17 mouse cellular contexts compared by ENCODE assay signal in the genomic region with DNA sequence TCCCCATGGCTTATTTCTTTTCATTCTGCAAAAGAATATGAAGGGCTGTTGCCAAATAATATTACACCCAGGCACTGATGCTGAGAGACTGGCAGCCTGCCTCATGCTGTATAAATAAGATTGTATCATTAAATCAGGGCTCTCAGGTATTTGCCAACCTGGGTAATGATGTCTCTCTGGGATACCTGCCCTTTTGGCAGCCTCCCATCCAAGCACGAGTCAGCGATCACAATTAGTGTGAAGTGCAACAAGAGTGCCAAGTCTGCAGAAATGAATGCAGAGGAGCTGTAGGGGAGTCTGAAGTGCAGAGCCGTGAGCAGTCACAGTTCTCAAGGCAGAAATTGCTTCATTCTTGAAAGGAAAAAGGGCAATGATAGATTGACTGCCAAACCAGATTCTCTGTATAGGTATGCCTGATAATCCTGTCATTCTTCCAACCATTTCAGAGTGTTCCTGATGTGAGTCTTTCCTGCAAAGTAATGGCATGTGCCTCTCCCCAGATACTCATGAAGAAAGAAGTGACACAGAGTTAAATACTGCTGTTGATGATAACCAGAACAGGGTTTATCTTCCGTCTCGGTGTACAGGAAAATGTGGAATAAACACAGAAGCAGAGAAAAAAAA.
A peak's percentile ranks its signal among the peaks of the same experiment; 100 is the strongest.
DNase-seq lines count a peak whose midpoint lies in the region; ATAC-seq and TF ChIP-seq lines count a peak whose summit lies in the region.
"Had no signal": no experiment of that assay in that cellular context is flagged by ENCODE, and none has a peak within 500 bp of the region (broad histone marks: within the 10 kb centered on the region; RNA-seq: fewer than 3 reads in every experiment).

No protein-coding gene starts in this region.

- H3K9me3 ChIP-seq in heart, embryonic 12.5 days (replicated peaks), result no peaks in the 10 kb centered on the region
- H3K9me3 ChIP-seq: limb, embryonic 15.5 days; neural tube, embryonic 13.5 days had no signal

- no peak for TF ChIP-seq POLR2A in brain, embryonic 14.5 days (IDR thresholded peaks at IDR 0.05; ENCODE audit: borderline replicate concordance, extremely low read depth, insufficient read depth, insufficient read length, poor library complexity, severe bottlenecking)

- H3K27ac ChIP-seq in heart, embryonic 12.5 days (ENCODE audit: poor library complexity, severe bottlenecking), result no peak overlapping the region
- H3K27ac ChIP-seq: layer of hippocampus, adult 2 months; limb, embryonic 15.5 days; neural tube, embryonic 13.5 days had no signal

- no peak overlapping the region for H3K9ac ChIP-seq in heart, embryonic 12.5 days
- H3K9ac ChIP-seq: limb, embryonic 15.5 days; liver, postnatal 0 days; neural tube, embryonic 13.5 days had no signal

- H3K4me2 ChIP-seq in heart, embryonic 12.5 days, result no peak overlapping the region
- H3K4me2 ChIP-seq: limb, embryonic 15.5 days; neural tube, embryonic 13.5 days had no signal

- intact Hi-C loops in left cerebral cortex, postnatal 4 days (cut with DNase I), result no loop called here

- no peak overlapping the region for H3K4me3 ChIP-seq in heart, embryonic 12.5 days
- H3K4me3 ChIP-seq: layer of hippocampus, adult 2 months; limb, embryonic 15.5 days; neural tube, embryonic 13.5 days had no signal

- ATAC-seq in heart, embryonic 12.5 days (ENCODE audit: insufficient number of reproducible peaks, low FRiP score), result peak; percentile 36; the same call in 1 of the 2 replicates
- ATAC-seq: intestine, embryonic 16.5 days; liver, postnatal 0 days had no signal

- no peaks in the 10 kb centered on the region for H3K36me3 ChIP-seq in heart, embryonic 12.5 days
- H3K36me3 ChIP-seq: limb, embryonic 15.5 days; neural tube, embryonic 13.5 days had no signal

- 25% methylated on average over 5 of the region's 5 CpGs for WGBS in heart, embryonic 12.5 days

- no peaks in the 10 kb centered on the region for H3K27me3 ChIP-seq in heart, embryonic 12.5 days (replicated peaks)
- H3K27me3 ChIP-seq: limb, embryonic 15.5 days; neural tube, embryonic 13.5 days had no signal

- 0 out of 2 replicates have a peak, but pooled peaks cover 5% of the 10 kb centered on the region for H3K4me1 ChIP-seq in heart, embryonic 12.5 days (replicated peaks)
- H3K4me1 ChIP-seq: limb, embryonic 15.5 days; neural tube, embryonic 13.5 days had no signal

- peak; percentile 82 to 85 for DNase-seq in cerebellum, postnatal 14 days
- no peak for DNase-seq in cerebellum, adult 9-10 months
- DNase-seq in heart, adult 18-20 months, result no peak
- DNase-seq in left cerebral cortex, postnatal 4 days, result peak; percentile 62
- DNase-seq in left cerebral cortex, adult 8-10 months (ENCODE audit: low spot score in 2 of 2), result no peak
- peak; percentile 78 for DNase-seq in brain, embryonic 14.5 days (ENCODE audit: low read depth)
- no peak for DNase-seq in right cerebral cortex, adult 2 months (ENCODE audit: low spot score in 2 of 2)
- DNase-seq: adrenal gland, postnatal 14 days; gastrocnemius, postnatal 14 days; liver, postnatal 0 days; lung, postnatal 4 days; thymus, postnatal 14 days had no signal

- no peak for TF ChIP-seq CTCF in brain, embryonic 14.5 days (IDR thresholded peaks at IDR 0.05; ENCODE audit: borderline replicate concordance, extremely low read depth, insufficient read depth, insufficient read length)

Comparison
In these comparisons a context has a peak if more than half of its experiments do, and no peak if none do; other contexts are left out.
1. DNase-seq: peak in cerebellum, postnatal 14 days (2 of 2), left cerebral cortex, postnatal 4 days (single experiment) and brain, embryonic 14.5 days (single experiment); none in cerebellum, adult 9-10 months (single experiment), heart, adult 18-20 months (0 of 2), left cerebral cortex, adult 8-10 months (0 of 2) and right cerebral cortex, adult 2 months (0 of 2).